Mouse (Mus musculus) spleen, adult 2 months (tissue): Measurements from ENCODE around the gene Trmt10a. TPM values are rescaled to one million over a fixed set of nuclear protein-coding genes. Genes with fewer than 3 reads are reported as not detected.

Experiments
- DNase-seq, 2 experiments: peaks; one replicate each; pipeline versions ENCODE4 v3.0.0 to v3.0.0-alpha.2; 2012 to 2021; ENCODE audit warnings: low spot score in 2 of 2, low read depth in 1 of 2
- H3K27ac ChIP-seq: fragments of 200-500 bp; 2 replicates; pipeline ENCODE4 v1.5.1; 2012; ENCODE audit warnings: low read length, inconsistent platforms; ENCODE audit not compliant: insufficient read depth
- H3K27me3 ChIP-seq: fragments of 200-500 bp; 2 replicates; pipeline ENCODE4 v1.6.1; 2012; ENCODE audit warnings: mild to moderate bottlenecking, moderate library complexity, low read length, inconsistent platforms; ENCODE audit not compliant: control insufficient read depth, insufficient read depth
- H3K36me3 ChIP-seq: fragments of 200-500 bp; 2 replicates; pipeline ENCODE4 v1.6.1; 2012; ENCODE audit warnings: mild to moderate bottlenecking, low read length, inconsistent platforms; ENCODE audit not compliant: control insufficient read depth, insufficient read depth
- H3K4me1 ChIP-seq: fragments of 200-500 bp; 2 replicates; pipeline ENCODE4 v1.6.1; 2011; ENCODE audit warnings: inconsistent platforms; ENCODE audit not compliant: control insufficient read depth, insufficient read depth, insufficient read length
- H3K4me3 ChIP-seq: fragments of 200-500 bp; 2 replicates; pipeline ENCODE4 v1.5.1; 2011; ENCODE audit warnings: mild to moderate bottlenecking, inconsistent platforms; ENCODE audit not compliant: insufficient read depth, insufficient read length; ENCODE audit errors: extremely low read depth
- CTCF ChIP-seq: fragments of 200-500 bp; IDR thresholded peaks from 2 replicates; pipeline ENCODE4 v1.5.1; 2011; ENCODE audit warnings: mild to moderate bottlenecking, inconsistent platforms; ENCODE audit not compliant: insufficient read depth, insufficient read length, insufficient replicate concordance; ENCODE audit errors: extremely low read depth
- POLR2A ChIP-seq: fragments of 200-500 bp; IDR thresholded peaks from 2 replicates; pipeline ENCODE4 v1.6.1; 2011; ENCODE audit warnings: low read depth, low read length, inconsistent platforms
- WGBS: fragments of 180-500 bp; shearing (Covaris S2); methylation state at CpG from one replicate; pipeline ENCODE4 v1.1.7; 2018; 5-methylcytosine and 5-hydroxymethylcytosine counted together
- polyA plus RNA-seq: library from polyadenylated mRNA; depleted of rRNA; stranded (reverse); fragments of >200 nt; gene quantifications from 2 replicates; pipeline ENCODE4 v1.2.3, GENCODE M21; 2012

The Trmt10a gene
- polyA plus RNA-seq, 1 experiment = 0.64 TPM

DNA sequence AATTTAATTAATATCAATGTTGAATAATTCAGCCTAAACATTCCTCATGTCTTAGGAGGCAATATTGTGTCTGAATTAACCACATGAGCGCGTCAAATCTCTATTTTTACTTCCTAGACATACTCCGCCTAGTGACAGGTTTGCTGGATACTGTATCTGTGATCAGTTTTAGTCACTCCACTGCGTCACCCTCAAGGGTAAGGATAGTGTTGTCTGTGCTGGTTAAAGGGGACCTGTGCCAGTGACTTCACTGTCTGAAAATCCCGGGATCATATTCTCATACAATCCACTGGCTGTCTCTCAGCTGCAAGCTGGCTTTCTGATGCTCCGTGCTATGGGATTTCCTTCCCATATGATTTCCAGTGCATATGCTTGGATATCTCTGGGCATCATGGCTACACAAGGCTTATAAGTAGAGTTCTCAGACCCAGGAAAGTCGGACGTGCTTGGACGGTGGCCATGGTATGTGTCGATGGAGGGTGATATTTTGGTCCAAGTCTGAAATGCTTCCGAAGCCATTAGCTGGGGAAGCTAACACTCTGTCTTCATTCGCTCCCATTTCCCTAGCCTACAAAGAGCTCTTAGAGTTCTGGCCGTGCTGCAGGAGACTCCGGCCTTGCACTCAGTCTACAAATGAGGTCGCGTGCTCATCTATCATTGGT, 23.7 kb upstream of the Trmt10a start:
- Histone ChIP-seq H3K27ac (no peak overlapping the region), H3K36me3 (no peaks in the 10 kb centered on the region), H3K4me1 (no peaks in the 10 kb centered on the region), H3K4me3 (no peak overlapping the region), H3K27me3 (no peaks in the 10 kb centered on the region)
- 94% methylated on average over 16 of the region's 16 CpGs for WGBS
- no peak for DNase-seq
- TF ChIP-seq POLR2A (no peak), CTCF (no peak)

- Histone ChIP-seq H3K36me3 (no peaks in the 10 kb centered on the region), H3K4me1 (no peaks in the 10 kb centered on the region), H3K27ac (no peak overlapping the region), H3K27me3 (no peaks in the 10 kb centered on the region), H3K4me3 (no peak overlapping the region)
- no peak for DNase-seq
- 82% methylated on average over 2 of the region's 2 CpGs for WGBS
- TF ChIP-seq CTCF (no peak), POLR2A (no peak)
Observed at GRCm38 (mm10) chr3:138121461-138121860, 21.8 kb upstream of the Trmt10a start.

- H3K27me3 ChIP-seq = no peaks in the 10 kb centered on the region
- no peak overlapping the region for H3K4me3 ChIP-seq
- no peaks in the 10 kb centered on the region for H3K4me1 ChIP-seq
- H3K27ac ChIP-seq = no peak overlapping the region
- WGBS = 90% methylated on average over 10 of the region's 10 CpGs
- no peak for DNase-seq
- TF ChIP-seq POLR2A (no peak), CTCF (no peak)
- no peaks in the 10 kb centered on the region for H3K36me3 ChIP-seq
Observed at GRCm38 (mm10) chr3:138123842-138124241, 19.4 kb upstream of the Trmt10a start.

- no peaks in the 10 kb centered on the region for H3K36me3 ChIP-seq
- H3K27ac ChIP-seq = no peak overlapping the region
- WGBS = 94% methylated on average over 6 of the region's 6 CpGs
- TF ChIP-seq POLR2A (no peak), CTCF (no peak)
- no peaks in the 10 kb centered on the region for H3K27me3 ChIP-seq
- no peak for DNase-seq
- no peaks in the 10 kb centered on the region for H3K4me1 ChIP-seq
- no peak overlapping the region for H3K4me3 ChIP-seq
Observed at GRCm38 (mm10) chr3:138129110-138129509, 14.1 kb upstream of the Trmt10a start.

- 84% methylated on average over 1 of the region's 1 CpGs for WGBS
- Histone ChIP-seq H3K27ac (no peak overlapping the region), H3K4me3 (no peak overlapping the region), H3K4me1 (no peaks in the 10 kb centered on the region), H3K27me3 (no peaks in the 10 kb centered on the region), H3K36me3 (no peaks in the 10 kb centered on the region)
- no peak for TF ChIP-seq POLR2A
- TF ChIP-seq CTCF = no peak
- no peak for DNase-seq
Observed at GRCm38 (mm10) chr3:138130692-138131091, 12.6 kb upstream of the Trmt10a start.

GRCm38 (mm10) chr3:138131168-138131567, 12.1 kb upstream of the Trmt10a start:
- 85% methylated on average over 9 of the region's 9 CpGs for WGBS
- no peak overlapping the region for H3K4me3 ChIP-seq
- DNase-seq = no peak
- H3K27ac ChIP-seq = no peak overlapping the region
- no peaks in the 10 kb centered on the region for H3K36me3 ChIP-seq
- TF ChIP-seq POLR2A (no peak), CTCF (no peak)
- H3K27me3 ChIP-seq = no peaks in the 10 kb centered on the region
- H3K4me1 ChIP-seq = no peaks in the 10 kb centered on the region

DNA sequence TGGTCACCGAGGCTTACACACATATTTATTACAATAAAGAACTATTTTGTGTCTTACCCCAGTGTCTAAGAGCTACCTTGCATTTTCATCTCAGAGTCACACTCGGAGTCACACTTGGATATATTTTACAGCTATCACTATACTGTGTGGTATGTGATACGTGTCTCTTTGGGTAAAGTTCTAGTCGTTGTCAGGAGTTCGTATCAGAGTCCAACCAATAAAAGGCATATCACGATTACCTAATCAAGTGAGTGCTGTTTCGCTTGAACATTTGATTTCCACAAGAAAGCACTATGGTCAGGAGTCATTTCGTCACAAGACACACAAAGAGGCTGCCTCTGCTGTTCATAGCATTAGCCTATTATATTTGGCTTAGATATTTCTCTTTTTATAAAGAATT, 9.8 kb upstream of the Trmt10a start:
- no peak overlapping the region for H3K27ac ChIP-seq

More for the DNA sequence above, 9.8 kb upstream of the Trmt10a start:
- no peak for DNase-seq
- no peaks in the 10 kb centered on the region for H3K27me3 ChIP-seq
- no peaks in the 10 kb centered on the region for H3K36me3 ChIP-seq
- no peak overlapping the region for H3K4me3 ChIP-seq
- TF ChIP-seq POLR2A (no peak), CTCF (no peak)
- WGBS = 90% methylated on average over 8 of the region's 8 CpGs
- H3K4me1 ChIP-seq = no peaks in the 10 kb centered on the region
